Mouse (Mus musculus) lung, postnatal 0 days (tissue): ENCODE measurements around the gene Hist1h2bb.

Source experiments
- CTCF ChIP-seq: IDR thresholded peaks from 2 replicates; pipeline ENCODE4 v1.5.1; 2016; ENCODE audit warnings: antibody characterized with exemption, mild to moderate bottlenecking
- EP300 ChIP-seq: IDR thresholded peaks from 2 replicates; pipeline ENCODE4 v1.6.1; 2016; ENCODE audit warnings: antibody characterized with exemption, mild to moderate bottlenecking, control low read depth

DNA sequence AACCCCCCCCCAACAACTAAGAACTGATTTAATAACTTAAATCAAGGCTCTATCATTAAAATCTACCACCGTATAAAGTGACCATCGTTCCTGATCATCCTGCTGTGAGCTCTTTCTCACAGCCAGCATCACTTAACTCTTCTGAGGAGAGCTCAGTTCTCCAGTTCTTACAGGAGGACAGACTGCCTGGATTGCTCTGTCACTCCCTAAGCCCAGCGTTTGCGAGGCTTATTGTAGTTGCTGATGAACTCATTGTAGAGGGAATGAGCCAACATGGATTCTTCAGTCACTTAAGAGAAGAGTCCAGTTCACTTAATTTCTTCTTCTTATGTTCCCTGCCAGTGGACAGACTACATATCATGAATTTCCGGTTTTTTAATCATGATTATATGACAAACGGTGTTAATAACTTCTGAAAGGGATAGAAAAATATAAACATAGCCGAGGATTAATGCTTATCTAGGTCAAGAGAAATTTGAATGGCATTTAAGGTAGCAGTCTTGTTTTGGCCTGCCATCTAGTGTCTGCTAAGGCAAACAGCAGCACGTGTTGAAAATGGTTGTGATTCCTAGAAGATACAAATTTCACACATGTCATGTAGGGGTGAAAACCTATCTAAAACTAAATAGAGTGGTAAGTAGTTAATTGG is 14.3 kb upstream of the Hist1h2bb start:
- TF ChIP-seq EP300 (no peak), CTCF (peak; percentile 90)
